Mouse (Mus musculus) bone marrow macrophage, adult 2 months (primary cell): ENCODE measurements around the gene Hipk3.

Experiments used
- CTCF ChIP-seq: IDR thresholded peaks from 2 replicates; pipeline ENCODE4 v1.5.1; 2012; ENCODE audit warnings: low read depth, mild to moderate bottlenecking, low read length, moderate library complexity
- POLR2A ChIP-seq: IDR thresholded peaks from 2 replicates; pipeline ENCODE4 v1.6.1; 2012; ENCODE audit warnings: mild to moderate bottlenecking, low read depth, low read length, borderline replicate concordance

GRCm38 (mm10) chr2:104442341-104442740, 51.9 kb downstream of the Hipk3 start:
- TF ChIP-seq CTCF = no peak
- no peak for TF ChIP-seq POLR2A
